Mouse (Mus musculus) spleen, postnatal 10 days (tissue): Measurements from ENCODE around the gene Etv2.

ENCODE experiments used
- DNase-seq, 2 experiments: peaks; one replicate each; pipeline ENCODE4 v3.0.0; 2021 to 2022; ENCODE audit warnings: low spot score in 2 of 2

Gene Etv2

GRCm38 (mm10) chr7:30635752-30636151 is at the start of gene Etv2:
Gene Etv2 (minus strand): TSS chr7:30635852.
- DNase-seq, result no peak

- no peak for DNase-seq
Measured at GRCm38 (mm10) chr7:30683425-30683824, 47.8 kb upstream of the Etv2 start.

GRCm38 (mm10) chr7:30681897-30682296 is 46.2 kb upstream of the Etv2 start:
- no peak for DNase-seq

GRCm38 (mm10) chr7:30678263-30678975 is 42.8 kb upstream of the Etv2 start:
- DNase-seq, result no peak

GRCm38 (mm10) chr7:30671480-30671879 is 35.8 kb upstream of the Etv2 start, which contains the start of gene Pmis2:
Gene Pmis2 (minus strand): TSS chr7:30671605.
- no peak for DNase-seq

GRCm38 (mm10) chr7:30669229-30669628 is 33.6 kb upstream of the Etv2 start:
- no peak for DNase-seq

- DNase-seq, result peak in 1 of 2 experiments; percentile 18
Measured at GRCm38 (mm10) chr7:30665321-30665720, 29.7 kb upstream of the Etv2 start.

GRCm38 (mm10) chr7:30664529-30665200 is 29.0 kb upstream of the Etv2 start, which contains the start of gene Haus5:
Gene Haus5 (minus strand): TSS chr7:30664994.
- peak; percentile 89 to 94 for DNase-seq

- peak; percentile 95 to 99 for DNase-seq
Measured at GRCm38 (mm10) chr7:30649591-30650540, 14.2 kb upstream of the Etv2 start, which contains the start of gene Rbm42. Gene Rbm42 (minus strand): TSS chr7:30650317.

- no peak for DNase-seq
Measured at GRCm38 (mm10) chr7:30639083-30639482, 3.4 kb upstream of the Etv2 start.

GRCm38 (mm10) chr7:30636395-30636794 is 743 bp upstream of the Etv2 start:
- DNase-seq, result no peak

GRCm38 (mm10) chr7:30634621-30635020 is 1.0 kb downstream of the Etv2 start:
- peak; percentile 38 to 82 for DNase-seq

GRCm38 (mm10) chr7:30633762-30634412 is 1.8 kb downstream of the Etv2 start:
- no peak for DNase-seq

GRCm38 (mm10) chr7:30629013-30629412 is 6.6 kb downstream of the Etv2 start:
- DNase-seq, result no peak

GRCm38 (mm10) chr7:30626647-30627046 is 9.0 kb downstream of the Etv2 start:
- DNase-seq, result no peak

- peak; percentile 77 to 92 for DNase-seq
Measured at GRCm38 (mm10) chr7:30625530-30626384, 9.9 kb downstream of the Etv2 start, which contains the start of gene Cox6b1. Gene Cox6b1 (minus strand): TSS chr7:30626151.

GRCm38 (mm10) chr7:30619202-30619601 is 16.4 kb downstream of the Etv2 start:
- peak; percentile 22 to 67 for DNase-seq

GRCm38 (mm10) chr7:30618658-30619057 is 17.0 kb downstream of the Etv2 start:
- DNase-seq, result no peak

GRCm38 (mm10) chr7:30615049-30615760 is 20.4 kb downstream of the Etv2 start:
- no peak for DNase-seq

- DNase-seq, result no peak
Measured at GRCm38 (mm10) chr7:30614454-30614853, 21.2 kb downstream of the Etv2 start.
